Mouse (Mus musculus) urinary bladder, postnatal 36 days (tissue): ENCODE results near the gene Strap.

ENCODE experiments used
- DNase-seq, 2 experiments: peaks; one replicate each; pipeline ENCODE4 v3.0.0; 2022; ENCODE audit warnings: low spot score in 2 of 2, mixed read lengths in 1 of 2

The Strap gene

GRCm38 (mm10) chr6:137722220-137722931, 12.5 kb upstream of the Strap start:
- DNase-seq, result peak in 1 of 2 experiments; percentile 37

DNA sequence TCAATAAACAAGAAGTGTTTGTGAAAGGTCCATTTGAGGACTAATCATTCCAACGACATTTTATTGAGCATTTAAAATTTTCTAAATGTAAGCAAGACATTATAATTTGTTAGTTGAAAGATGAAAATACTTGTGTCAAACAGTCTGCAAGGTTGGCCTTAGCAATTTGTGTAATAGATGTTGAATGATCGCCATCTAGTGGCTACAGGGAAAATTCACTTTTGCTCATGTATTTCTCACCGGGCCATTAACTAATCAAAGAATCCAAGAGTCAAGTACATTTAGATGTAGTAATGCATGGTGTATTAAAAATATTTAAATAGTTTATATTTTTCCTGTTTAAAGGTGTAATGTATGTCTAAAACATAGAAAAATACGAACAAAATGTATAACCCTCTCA, 11.0 kb upstream of the Strap start:
- DNase-seq, result peak in 1 of 2 experiments; percentile 10

GRCm38 (mm10) chr6:137734460-137734845, 425 bp upstream of the Strap start:
- DNase-seq, result no peak

DNA sequence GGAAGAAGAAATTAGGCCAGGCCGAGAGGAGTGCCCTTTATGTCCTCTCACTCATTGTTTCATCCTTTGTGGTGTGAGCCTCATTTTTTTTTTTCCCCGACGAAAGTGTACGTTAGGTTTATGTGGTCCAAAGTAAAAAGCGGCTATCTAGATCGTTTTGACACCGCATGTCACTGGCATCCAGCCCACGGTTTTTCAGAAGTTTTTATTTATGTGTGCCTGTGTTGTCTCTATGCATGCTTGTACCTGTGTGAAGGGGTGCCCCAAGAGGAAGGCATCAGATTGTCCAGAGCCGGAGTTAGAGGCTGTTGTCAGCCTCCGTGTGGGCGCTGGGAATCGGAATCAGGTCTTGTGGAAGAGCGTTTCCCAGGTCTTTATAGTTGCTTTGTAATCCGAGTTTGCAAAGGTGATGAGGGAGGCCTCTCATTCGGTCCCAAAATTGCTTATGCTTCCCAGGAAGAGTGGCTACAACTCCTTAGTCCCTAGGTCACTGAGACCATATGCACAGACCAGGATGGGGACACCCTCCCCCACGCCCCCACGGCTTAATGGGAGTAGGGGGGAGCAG, 877 bp downstream of the Strap start:
- no peak for DNase-seq

DNA sequence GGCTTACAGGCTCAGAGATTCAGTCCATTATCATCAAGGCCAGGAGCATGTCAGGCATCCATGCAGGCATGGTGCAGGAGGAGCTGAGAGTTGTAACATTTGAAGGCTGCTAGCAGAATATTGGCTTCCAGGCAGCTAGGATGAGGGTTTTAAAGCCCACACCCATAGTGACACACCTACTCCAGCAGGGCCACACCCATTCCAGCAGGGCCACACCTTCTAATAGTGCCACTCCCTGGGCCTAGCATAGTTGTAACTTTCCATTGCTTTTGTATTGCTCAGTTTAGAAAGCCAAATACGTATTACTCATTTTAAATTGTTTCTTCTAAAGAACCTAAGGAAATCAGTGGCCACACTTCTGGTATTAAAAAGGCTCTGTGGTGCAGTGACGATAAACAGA, 6.1 kb downstream of the Strap start:
- DNase-seq, result no peak

DNA sequence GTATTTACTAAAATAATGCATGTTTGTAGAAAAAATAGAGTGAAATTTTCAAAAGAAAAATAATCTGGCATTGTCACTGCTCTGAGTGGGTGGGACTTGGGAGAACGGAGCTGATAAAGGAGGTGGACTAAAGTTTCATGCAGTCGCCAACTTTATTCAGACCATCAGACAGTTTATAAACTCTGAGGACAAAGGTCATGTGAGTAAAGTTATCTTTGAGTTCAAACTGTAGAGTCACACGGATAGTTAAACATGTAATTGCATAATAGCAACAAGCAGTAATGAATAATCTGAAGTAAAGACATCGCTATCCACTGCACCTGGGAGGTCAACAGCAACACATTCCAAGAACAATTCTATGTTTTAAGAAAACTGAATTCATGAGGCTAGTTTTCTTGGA, 9.8 kb downstream of the Strap start:
- no peak for DNase-seq

DNA sequence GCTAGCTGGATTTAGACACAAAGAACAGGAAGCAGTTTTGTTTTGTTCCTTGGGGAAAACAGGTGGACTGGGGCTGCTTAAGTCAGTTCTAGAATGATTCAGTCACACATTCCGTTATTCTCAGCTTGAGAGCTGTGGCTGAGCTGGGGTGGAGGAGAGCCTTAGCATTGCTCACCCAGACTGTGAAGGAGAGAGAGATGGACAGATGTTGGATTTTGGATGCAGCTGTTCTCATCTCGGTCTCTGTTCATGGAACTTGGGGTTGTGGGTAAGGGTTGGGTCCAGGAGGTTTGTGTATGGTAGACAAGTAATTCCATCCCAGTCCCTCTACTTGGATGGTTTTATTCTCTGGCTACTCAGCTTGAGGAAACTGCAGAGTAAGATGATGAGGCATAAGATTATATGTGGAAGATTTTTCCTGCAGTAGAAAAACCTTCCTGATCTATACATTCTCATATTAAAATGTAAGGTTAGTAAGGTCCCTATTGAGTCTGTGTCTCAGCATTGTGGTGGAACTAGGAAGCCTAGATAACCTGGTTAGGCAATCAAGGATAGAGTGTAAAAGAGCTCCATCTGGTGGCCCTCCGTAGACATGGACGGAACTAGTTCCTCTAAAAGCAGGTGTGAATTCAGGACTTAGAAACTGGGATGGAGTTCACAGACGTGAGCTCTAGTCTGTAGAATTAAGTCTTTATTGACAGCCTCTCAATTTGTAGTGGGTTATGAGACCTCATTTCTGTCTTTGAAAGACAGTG, 12.5 kb downstream of the Strap start:
- no peak for DNase-seq

DNA sequence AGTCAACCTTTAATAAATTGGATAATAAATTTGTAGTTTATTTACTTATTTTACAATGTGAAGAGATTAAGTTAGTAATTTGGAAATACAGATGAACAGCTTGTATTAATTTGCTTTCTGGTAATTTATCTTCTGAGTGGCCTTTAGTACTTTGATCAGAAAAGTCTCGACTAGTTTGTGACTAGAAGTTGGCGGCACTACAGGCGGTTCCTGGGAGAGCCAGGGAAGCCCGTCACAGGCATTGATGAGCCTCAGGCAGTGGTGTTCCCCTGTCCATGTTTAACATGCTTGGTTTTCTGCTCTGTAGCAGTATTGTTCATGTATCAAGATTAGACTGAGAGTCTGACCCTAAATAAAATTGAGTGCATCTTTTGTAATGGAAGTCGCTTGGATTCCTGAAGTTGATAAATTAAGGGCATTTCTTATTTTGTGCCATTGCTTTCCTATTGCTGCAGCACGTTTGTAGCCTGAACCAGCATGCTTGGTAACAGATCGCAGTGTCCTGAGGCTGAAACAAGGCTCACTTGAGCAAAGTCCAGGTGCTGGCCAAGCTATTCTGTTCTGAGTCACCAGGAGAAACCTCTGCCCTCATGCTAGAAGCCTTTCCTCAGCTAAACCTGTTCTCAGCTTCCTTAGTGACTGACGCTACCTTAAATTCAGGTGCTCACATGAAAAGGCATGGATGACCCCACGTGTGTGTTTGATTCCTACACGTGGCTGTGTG, 16.8 kb downstream of the Strap start:
- no peak for DNase-seq

DNA sequence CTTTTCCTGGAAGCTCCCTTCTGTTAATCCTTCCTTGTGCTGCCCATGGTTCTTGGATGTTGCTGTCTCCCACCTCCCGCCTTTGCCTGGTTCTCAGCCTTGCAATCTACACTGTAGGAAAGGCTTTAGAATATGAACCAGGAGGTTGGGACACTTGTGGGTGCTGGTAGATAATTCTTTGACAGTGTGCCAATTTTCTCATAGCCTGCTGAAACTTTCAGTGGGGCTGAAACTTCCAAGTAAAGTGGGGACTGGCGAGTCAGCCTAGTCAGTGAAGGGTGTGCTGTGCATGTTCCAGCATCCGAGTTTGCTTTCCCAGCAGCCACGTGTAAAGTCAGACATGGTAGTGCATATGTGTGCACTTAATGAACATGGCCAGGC, 17.4 kb downstream of the Strap start:
- no peak for DNase-seq

GRCm38 (mm10) chr6:137754056-137754856, 19.4 kb downstream of the Strap start, which contains the start of gene Dera:
Gene Dera, plus strand, starts transcription at chr6:137754546.
- DNase-seq, result peak; percentile 78 to 89

- no peak for DNase-seq
These were observed 20.0 kb downstream of the Strap start for GRCm38 (mm10) chr6:137754857-137755232.

DNA sequence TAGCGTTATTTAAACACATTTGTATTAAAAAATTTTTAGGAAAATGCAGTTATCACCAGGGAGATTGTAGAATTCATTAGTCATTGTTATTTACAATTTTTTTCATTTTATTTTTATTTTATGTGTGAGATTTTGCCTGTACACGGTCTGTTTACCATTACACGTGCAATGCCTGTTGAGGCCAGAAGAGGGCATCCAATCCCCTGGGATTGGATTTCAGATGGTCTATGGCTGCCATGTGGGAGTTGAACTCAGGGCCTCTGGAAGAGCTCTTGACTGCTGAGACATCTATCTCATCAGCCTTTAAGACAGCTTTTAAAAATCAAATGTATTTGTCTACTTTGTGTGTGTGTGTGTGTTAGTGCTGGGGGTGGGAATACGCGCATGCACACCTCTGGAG, 21.4 kb downstream of the Strap start:
- DNase-seq, result peak in 1 of 2 experiments; percentile 13

GRCm38 (mm10) chr6:137757891-137758290, 23.0 kb downstream of the Strap start:
- no peak for DNase-seq

- no peak for DNase-seq
These were observed 24.8 kb downstream of the Strap start for GRCm38 (mm10) chr6:137759681-137760080.

DNA sequence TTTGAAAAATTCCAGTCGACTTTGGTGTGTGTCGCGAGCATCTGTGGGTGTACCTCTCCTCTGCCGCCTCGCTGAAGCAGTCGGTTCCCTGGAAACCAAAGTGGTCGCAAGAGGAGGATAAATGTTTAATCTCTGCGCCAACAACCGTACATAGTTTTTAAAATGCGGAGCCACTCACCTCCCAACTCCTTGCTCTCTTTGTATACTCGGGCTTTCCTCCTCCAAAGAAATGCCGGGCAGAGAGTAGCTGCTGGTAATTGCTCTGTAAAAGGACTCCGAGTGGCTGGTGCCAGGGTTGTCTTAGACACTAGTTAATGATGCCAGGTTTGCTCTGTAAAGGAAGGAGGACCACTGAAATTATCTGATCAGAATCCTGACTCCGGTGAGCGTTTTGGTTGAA, 26.1 kb downstream of the Strap start:
- DNase-seq, result no peak

GRCm38 (mm10) chr6:137764572-137765210, 29.8 kb downstream of the Strap start:
- no peak for DNase-seq

GRCm38 (mm10) chr6:137766177-137766576, 31.3 kb downstream of the Strap start:
- DNase-seq, result no peak

GRCm38 (mm10) chr6:137771621-137772250, 36.9 kb downstream of the Strap start:
- no peak for DNase-seq

- DNase-seq, result no peak
These were observed 38.2 kb downstream of the Strap start for GRCm38 (mm10) chr6:137772918-137773636.

- no peak for DNase-seq
These were observed 38.8 kb downstream of the Strap start for GRCm38 (mm10) chr6:137773637-137774028.
